Mouse (Mus musculus) midbrain, embryonic 12.5 days (tissue): ENCODE measurements at regions not wholly inside any gene's neighbourhood (a gene's known extent, or its start where the extent isn't known, plus 50 kb on each side); places are given as distances from the start of the nearest gene placed in this dataset.
A peak's percentile ranks its signal among the peaks of the same experiment; 100 is the strongest.

Experiments
- ATAC-seq: fragments of 200-750 bp; cut with Nextera tagmentation; 2 replicates; pipeline ENCODE4 v1.8.0; 2017; ENCODE audit warnings: low read depth, moderate TSS enrichment, moderate library complexity; ENCODE audit not compliant: low FRiP score
- H3K27ac ChIP-seq: fragments of 300-500 bp; sonication (generic); replicated peaks from 2 replicates; pipeline ENCODE4 v1.5.1; 2016; ENCODE audit warnings: mild to moderate bottlenecking
- H3K27me3 ChIP-seq: fragments of 300-500 bp; sonication (generic); 2 replicates; pipeline ENCODE4 v1.6.1; 2016; ENCODE audit warnings: mild to moderate bottlenecking
- H3K36me3 ChIP-seq: fragments of 300-500 bp; sonication (generic); 2 replicates; pipeline ENCODE4 v1.6.1; 2016
- H3K4me1 ChIP-seq: fragments of 300-500 bp; sonication (generic); 2 replicates; pipeline ENCODE4 v1.6.1; 2016
- H3K4me2 ChIP-seq: fragments of 300-500 bp; sonication (generic); replicated peaks from 2 replicates; pipeline ENCODE4 v1.6.1; 2016; ENCODE audit warnings: mild to moderate bottlenecking, moderate library complexity
- H3K4me3 ChIP-seq: fragments of 300-500 bp; sonication (generic); 2 replicates; pipeline ENCODE4 v1.5.1; 2016; ENCODE audit warnings: mild to moderate bottlenecking
- H3K9ac ChIP-seq: fragments of 300-500 bp; sonication (generic); replicated peaks from 2 replicates; pipeline ENCODE4 v1.6.1; 2016; ENCODE audit warnings: mild to moderate bottlenecking, moderate library complexity
- H3K9me3 ChIP-seq: fragments of 300-500 bp; sonication (generic); 2 replicates; pipeline ENCODE4 v1.6.1; 2016; ENCODE audit warnings: mild to moderate bottlenecking
- WGBS: fragments of 180-500 bp; shearing (Covaris S2); methylation state at CpG from one replicate; pipeline ENCODE4 v1.1.7; 2016; 5-methylcytosine and 5-hydroxymethylcytosine counted together

- H3K27me3 ChIP-seq, result peaks cover 65% of the 10 kb centered on the region
- no peaks in the 10 kb centered on the region for H3K9me3 ChIP-seq
- no peak overlapping the region for H3K9ac ChIP-seq
- H3K4me1 ChIP-seq, result no peaks in the 10 kb centered on the region
- no peak for ATAC-seq
- 72% methylated on average over 5 of the region's 5 CpGs for WGBS
- no peak overlapping the region for H3K4me3 ChIP-seq
- no peaks in the 10 kb centered on the region for H3K36me3 ChIP-seq
- H3K27ac ChIP-seq, result no peak overlapping the region
- no peak overlapping the region for H3K4me2 ChIP-seq
Observed at GRCm38 (mm10) chrX:99624515-99625179, 153.6 kb upstream of the Pja1 start.

- WGBS, result 76% methylated on average over 9 of the region's 9 CpGs
- H3K36me3 ChIP-seq, result no peaks in the 10 kb centered on the region
- H3K4me2 ChIP-seq, result no peak overlapping the region
- no peak overlapping the region for H3K9ac ChIP-seq
- no peaks in the 10 kb centered on the region for H3K9me3 ChIP-seq
- no peak for ATAC-seq
- peaks cover 8% of the 10 kb centered on the region; the same call in 1 of the 2 replicates for H3K4me1 ChIP-seq
- no peak overlapping the region for H3K27ac ChIP-seq
- H3K4me3 ChIP-seq, result no peak overlapping the region
- peaks cover 64% of the 10 kb centered on the region for H3K27me3 ChIP-seq
Observed at GRCm38 (mm10) chrX:99612130-99612759, 141.2 kb upstream of the Pja1 start.

- Histone ChIP-seq H3K27me3 (peaks cover 80% of the 10 kb centered on the region), H3K9ac (no peak overlapping the region), H3K27ac (no peak overlapping the region), H3K9me3 (no peaks in the 10 kb centered on the region), H3K4me1 (peaks cover 8% of the 10 kb centered on the region; the same call in 1 of the 2 replicates), H3K4me3 (no peak overlapping the region), H3K36me3 (no peaks in the 10 kb centered on the region), H3K4me2 (no peak overlapping the region)
- WGBS, result 82% methylated on average over 5 of the region's 5 CpGs
- ATAC-seq, result no peak
Observed at GRCm38 (mm10) chrX:99610096-99610495, 139.0 kb upstream of the Pja1 start.

GRCm38 (mm10) chrX:99609591-99609990, 138.5 kb upstream of the Pja1 start:
- WGBS, result 77% methylated on average over 2 of the region's 2 CpGs
- Histone ChIP-seq H3K27me3 (peaks cover 82% of the 10 kb centered on the region), H3K9me3 (no peaks in the 10 kb centered on the region), H3K27ac (no peak overlapping the region), H3K36me3 (no peaks in the 10 kb centered on the region), H3K4me3 (no peak overlapping the region), H3K4me1 (peaks cover 8% of the 10 kb centered on the region; the same call in 1 of the 2 replicates), H3K9ac (no peak overlapping the region), H3K4me2 (no peak overlapping the region)
- no peak for ATAC-seq

- Histone ChIP-seq H3K36me3 (no peaks in the 10 kb centered on the region), H3K4me1 (peaks cover 8% of the 10 kb centered on the region; the same call in 1 of the 2 replicates), H3K9me3 (no peaks in the 10 kb centered on the region), H3K4me3 (no peak overlapping the region), H3K9ac (no peak overlapping the region), H3K27ac (no peak overlapping the region), H3K27me3 (peaks cover 93% of the 10 kb centered on the region), H3K4me2 (no peak overlapping the region)
- peak; percentile 44 for ATAC-seq
- WGBS, result 18% methylated on average over 2 of the region's 2 CpGs
Observed at GRCm38 (mm10) chrX:99608284-99608692, 137.2 kb upstream of the Pja1 start.

- Histone ChIP-seq H3K36me3 (no peaks in the 10 kb centered on the region), H3K4me1 (peaks cover 8% of the 10 kb centered on the region; the same call in 1 of the 2 replicates), H3K27me3 (peaks cover 90% of the 10 kb centered on the region), H3K4me2 (no peak overlapping the region), H3K9ac (no peak overlapping the region), H3K4me3 (no peak overlapping the region), H3K27ac (no peak overlapping the region), H3K9me3 (no peaks in the 10 kb centered on the region)
- ATAC-seq, result 0 out of 2 replicates have a peak, but pooled peaks have one; percentile 6
- WGBS, result 68% methylated on average over 10 of the region's 10 CpGs
Observed at GRCm38 (mm10) chrX:99605084-99605824, 134.2 kb upstream of the Pja1 start.

- H3K27ac ChIP-seq, result no peak overlapping the region
- H3K36me3 ChIP-seq, result no peaks in the 10 kb centered on the region
- peaks cover 8% of the 10 kb centered on the region; the same call in 1 of the 2 replicates for H3K4me1 ChIP-seq
- H3K9me3 ChIP-seq, result no peaks in the 10 kb centered on the region
- WGBS, result 85% methylated on average over 6 of the region's 6 CpGs
- H3K4me3 ChIP-seq, result no peak overlapping the region
- no peak overlapping the region for H3K9ac ChIP-seq
- H3K27me3 ChIP-seq, result peaks cover 88% of the 10 kb centered on the region
- no peak overlapping the region for H3K4me2 ChIP-seq
- no peak for ATAC-seq
Observed at GRCm38 (mm10) chrX:99603714-99604113, 132.6 kb upstream of the Pja1 start.

- H3K36me3 ChIP-seq, result no peaks in the 10 kb centered on the region
- H3K9me3 ChIP-seq, result no peaks in the 10 kb centered on the region
- no peak overlapping the region for H3K27ac ChIP-seq
- no peak for ATAC-seq
- no peaks in the 10 kb centered on the region for H3K4me1 ChIP-seq
- peaks cover 86% of the 10 kb centered on the region for H3K27me3 ChIP-seq
- WGBS, result 83% methylated on average over 12 of the region's 12 CpGs
- H3K9ac ChIP-seq, result no peak overlapping the region
- H3K4me3 ChIP-seq, result no peak overlapping the region
- no peak overlapping the region for H3K4me2 ChIP-seq
Observed at GRCm38 (mm10) chrX:99602268-99602885, 131.3 kb upstream of the Pja1 start.

- peaks cover 80% of the 10 kb centered on the region for H3K27me3 ChIP-seq
Observed at GRCm38 (mm10) chrX:99595493-99595892, 124.4 kb upstream of the Pja1 start.

GRCm38 (mm10) chrX:99593872-99594487, 122.9 kb upstream of the Pja1 start:
- H3K4me2 ChIP-seq, result no peak overlapping the region
- H3K27me3 ChIP-seq, result peaks cover 81% of the 10 kb centered on the region

More at GRCm38 (mm10) chrX:99595493-99595892, 124.4 kb upstream of the Pja1 start:
- 73% methylated on average over 6 of the region's 6 CpGs for WGBS
- Histone ChIP-seq H3K27ac (no peak overlapping the region), H3K9me3 (no peaks in the 10 kb centered on the region), H3K36me3 (no peaks in the 10 kb centered on the region), H3K9ac (no peak overlapping the region), H3K4me3 (no peak overlapping the region), H3K4me2 (no peak overlapping the region), H3K4me1 (peaks cover 13% of the 10 kb centered on the region; the same call in 1 of the 2 replicates)
- ATAC-seq, result no peak

GRCm38 (mm10) chrX:99592980-99593379, 121.9 kb upstream of the Pja1 start:
- Histone ChIP-seq H3K4me2 (no peak overlapping the region), H3K27me3 (peaks cover 81% of the 10 kb centered on the region), H3K4me1 (peaks cover 13% of the 10 kb centered on the region; the same call in 1 of the 2 replicates), H3K36me3 (no peaks in the 10 kb centered on the region), H3K4me3 (no peak overlapping the region), H3K27ac (no peak overlapping the region), H3K9ac (no peak overlapping the region), H3K9me3 (no peaks in the 10 kb centered on the region)
- no peak for ATAC-seq
- WGBS, result 41% methylated on average over 11 of the region's 11 CpGs

More at GRCm38 (mm10) chrX:99593872-99594487, 122.9 kb upstream of the Pja1 start:
- 31% methylated on average over 21 of the region's 28 CpGs for WGBS
- no peaks in the 10 kb centered on the region for H3K9me3 ChIP-seq
- peak; percentile 76 for ATAC-seq
- no peak overlapping the region for H3K9ac ChIP-seq
- H3K4me1 ChIP-seq, result peaks cover 13% of the 10 kb centered on the region; the same call in 1 of the 2 replicates
- H3K27ac ChIP-seq, result no peak overlapping the region
- H3K4me3 ChIP-seq, result no peak overlapping the region
- H3K36me3 ChIP-seq, result no peaks in the 10 kb centered on the region
